Mouse (Mus musculus) urinary bladder, postnatal 14 days (tissue): ENCODE results near the gene Gm9970.

Source experiments
- DNase-seq: peaks from one replicate; pipeline ENCODE4 v3.0.0; 2021; ENCODE audit warnings: low spot score

Gene Gm9970

GRCm38 (mm10) chr5:31195671-31196070 is 45.4 kb downstream of the Gm9970 start:
- no peak for DNase-seq

- DNase-seq, result no peak
Measured at GRCm38 (mm10) chr5:31194486-31195485, 46.2 kb downstream of the Gm9970 start.

- DNase-seq, result no peak
Measured at GRCm38 (mm10) chr5:31193631-31194281, 47.3 kb downstream of the Gm9970 start.

GRCm38 (mm10) chr5:31192939-31193630 is 47.9 kb downstream of the Gm9970 start, which contains the start of the genes Snx17 and Eif2b4:
Snx17 (plus strand) TSS chr5:31193227.
Eif2b4 (minus strand) TSS chr5:31193430.
- DNase-seq, result peak; percentile 99

- peak; percentile 81 for DNase-seq
Measured at GRCm38 (mm10) chr5:31192045-31192938, 48.7 kb downstream of the Gm9970 start.
